Mouse (Mus musculus) midbrain, embryonic 16.5 days (tissue): ENCODE results near the gene Gdf15. TPM values are rescaled to one million over a fixed set of nuclear protein-coding genes. Genes with fewer than 3 reads are reported as not detected.
"Not testable (repeated sequence)": the region's sequence is repeated elsewhere in the genome, so short reads cannot be mapped to it uniquely, and the experiment has no call there.

ENCODE experiments used
- ATAC-seq: fragments of 200-750 bp; cut with Nextera tagmentation; 2 replicates; pipeline ENCODE4 v1.8.0; 2017; ENCODE audit warnings: moderate TSS enrichment
- H3K27ac ChIP-seq: fragments of 300-500 bp; sonication (generic); 2 replicates; pipeline ENCODE4 v1.5.1; 2014; ENCODE audit warnings: mild to moderate bottlenecking, low read length, mixed read lengths
- H3K27me3 ChIP-seq: fragments of 300-500 bp; sonication (generic); 2 replicates; pipeline ENCODE4 v1.6.1; 2014; ENCODE audit warnings: low read depth, low read length, mixed read lengths; ENCODE audit not compliant: control insufficient read depth, insufficient read depth
- H3K36me3 ChIP-seq: fragments of 300-500 bp; sonication (generic); 2 replicates; pipeline ENCODE4 v1.6.1; 2014; ENCODE audit warnings: mild to moderate bottlenecking, low read length, moderate library complexity, mixed read lengths; ENCODE audit not compliant: control insufficient read depth, insufficient read depth
- H3K4me1 ChIP-seq: fragments of 300-500 bp; sonication (generic); 2 replicates; pipeline ENCODE4 v1.6.1; 2014; ENCODE audit warnings: mild to moderate bottlenecking, low read length, mixed read lengths; ENCODE audit not compliant: control insufficient read depth, insufficient read depth
- H3K4me2 ChIP-seq: fragments of 300-500 bp; sonication (generic); 2 replicates; pipeline ENCODE4 v1.6.1; 2014; ENCODE audit warnings: mild to moderate bottlenecking, low read length, mixed read lengths
- H3K4me3 ChIP-seq: fragments of 300-500 bp; sonication (generic); 2 replicates; pipeline ENCODE4 v1.5.1; 2014; ENCODE audit warnings: low read depth, mild to moderate bottlenecking, low read length, moderate library complexity, mixed read lengths
- H3K9ac ChIP-seq: fragments of 300-500 bp; sonication (generic); 2 replicates; pipeline ENCODE4 v1.6.1; 2014; ENCODE audit warnings: low read depth, low read length, mixed read lengths
- H3K9me3 ChIP-seq: fragments of 300-500 bp; sonication (generic); replicated peaks from 2 replicates; pipeline ENCODE4 v1.6.1; 2014; ENCODE audit warnings: mild to moderate bottlenecking, low read length, mixed read lengths; ENCODE audit not compliant: control insufficient read depth, poor library complexity, severe bottlenecking
- WGBS: fragments of 180-500 bp; shearing (Covaris S2); extraction: QIAGEN DNeasy Blood & Tissue Kit; methylation state at CpG from one replicate; pipeline ENCODE4 v1.1.7; 2014; 5-methylcytosine and 5-hydroxymethylcytosine counted together
- polyA plus RNA-seq: library from polyadenylated mRNA; unstranded; fragments of >200 nt; fragmentation: Nextera tagmentation; extraction: Ambion mirVana; gene quantifications from 2 replicates; pipeline ENCODE4 v1.2.1, GENCODE M21; 2015

Gdf15 gene
- polyA plus RNA-seq, 1 experiment from 2014 or later, result 0.39 TPM

DNA sequence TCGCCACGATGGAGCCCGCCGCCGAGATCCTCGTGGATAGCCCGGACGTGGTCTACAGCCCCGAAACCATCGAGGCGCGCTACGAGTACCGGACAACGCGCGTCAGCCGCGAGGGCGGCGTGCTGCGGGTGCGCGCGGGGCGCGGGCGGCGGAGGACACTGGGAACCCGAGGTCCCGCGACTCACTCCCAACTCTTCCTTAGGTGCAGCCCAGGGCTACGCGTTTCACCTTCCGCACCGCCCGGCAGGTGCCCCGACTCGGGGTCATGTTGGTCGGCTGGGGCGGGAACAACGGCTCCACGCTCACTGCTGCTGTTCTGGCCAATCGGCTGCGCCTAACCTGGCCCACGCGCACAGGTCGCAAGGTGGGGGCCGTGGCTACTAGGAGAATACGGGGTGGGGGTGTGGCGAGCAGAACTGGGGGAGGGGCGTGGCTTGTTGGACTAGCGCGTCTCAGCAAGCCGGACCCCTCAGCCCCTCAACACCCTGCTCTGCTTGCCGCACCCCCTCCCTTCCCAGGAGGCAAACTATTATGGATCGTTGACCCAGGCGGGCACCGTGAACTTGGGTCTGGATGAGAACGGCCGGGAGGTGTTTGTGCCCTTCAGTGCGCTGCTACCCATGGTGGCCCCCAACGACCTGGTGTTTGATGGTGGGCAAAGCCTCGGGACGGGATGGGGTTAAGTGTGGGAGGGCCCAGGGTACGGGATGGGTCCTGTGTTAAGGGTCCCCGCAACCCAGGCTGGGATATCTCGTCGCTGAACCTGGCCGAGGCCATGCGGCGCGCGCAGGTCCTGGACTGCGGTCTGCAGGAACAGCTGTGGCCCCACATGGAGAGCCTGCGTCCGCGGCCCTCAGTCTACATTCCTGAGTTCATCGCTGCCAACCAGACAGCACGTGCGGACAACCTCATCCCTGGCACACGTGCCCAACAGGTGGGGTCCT lies 37.4 kb downstream of the Gdf15 start:
- no peaks in the 10 kb centered on the region; the same call in 1 of the 2 replicates for H3K27me3 ChIP-seq
- H3K4me2 ChIP-seq, result peak overlapping the region; percentile 71
- peak overlapping the region; percentile 67 for H3K27ac ChIP-seq
- H3K9ac ChIP-seq, result peak overlapping the region; percentile 70
- WGBS, result 10% methylated on average over 81 of the region's 82 CpGs
- H3K4me3 ChIP-seq, result peak overlapping the region; percentile 56
- ATAC-seq, result peak; percentile 41
- H3K9me3 ChIP-seq, result no peaks in the 10 kb centered on the region
- peaks cover 15% of the 10 kb centered on the region; the same call in 1 of the 2 replicates for H3K36me3 ChIP-seq
- H3K4me1 ChIP-seq, result peaks cover 28% of the 10 kb centered on the region

DNA sequence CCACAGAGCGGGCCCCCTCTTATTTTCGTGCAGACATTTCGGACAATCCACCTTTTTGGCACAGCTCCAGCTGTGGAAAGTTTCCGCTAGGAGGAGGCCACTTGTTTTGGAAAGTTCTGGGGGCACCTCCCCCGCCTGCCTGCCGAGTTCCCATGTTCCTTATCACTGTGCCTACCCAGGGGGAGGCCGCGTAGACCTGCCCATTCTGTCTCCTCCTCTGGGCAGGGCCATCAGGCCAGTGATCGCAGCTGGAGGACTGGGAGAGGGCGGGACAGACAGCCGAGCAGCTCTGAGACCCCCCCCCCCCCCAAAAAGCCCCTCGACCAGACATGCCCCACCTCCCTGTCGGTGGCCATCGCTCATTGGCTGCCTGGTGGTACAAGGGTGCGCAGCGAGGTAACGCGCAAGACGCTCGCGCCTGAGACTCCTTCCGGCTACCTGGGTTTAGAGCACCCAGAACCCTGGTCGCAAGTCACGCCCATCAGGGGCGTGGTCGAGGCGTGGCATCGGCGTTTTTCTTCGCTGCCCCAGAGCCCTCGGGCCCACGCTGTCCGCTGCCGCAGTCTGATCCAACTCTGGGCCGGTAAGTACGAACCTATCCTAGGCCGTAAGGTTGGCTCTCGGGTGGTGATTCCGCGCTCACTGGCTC lies 38.2 kb downstream of the Gdf15 start, which contains the start of gene Isyna1:
TSS of gene Isyna1 (plus strand) at position 413 of the 649 bp plus-strand sequence.
- H3K4me3 ChIP-seq, result peak within 1 kb of the TSS; percentile 56
- H3K4me2 ChIP-seq, result peak within 1 kb of the TSS; percentile 71
- H3K36me3 ChIP-seq, result peaks cover 17% of the 10 kb centered on the region; the same call in 1 of the 2 replicates
- peak within 1 kb of the TSS; percentile 70 for H3K9ac ChIP-seq
- H3K4me1 ChIP-seq, result peaks cover 28% of the 10 kb centered on the region
- H3K27ac ChIP-seq, result peak within 1 kb of the TSS; percentile 67
- H3K27me3 ChIP-seq, result no peaks in the 10 kb centered on the region; the same call in 1 of the 2 replicates
- under 1% methylated on average over 38 of the region's 40 CpGs for WGBS
- no peaks in the 10 kb centered on the region for H3K9me3 ChIP-seq
- ATAC-seq, result peak; percentile 84

- H3K4me2 ChIP-seq, result peak overlapping the region; percentile 71; the same call in 1 of the 2 replicates
- no peak overlapping the region for H3K4me3 ChIP-seq
- WGBS, result 55% methylated on average over 8 of the region's 8 CpGs
- H3K9me3 ChIP-seq, result no peaks in the 10 kb centered on the region
- peaks cover 20% of the 10 kb centered on the region; the same call in 1 of the 2 replicates for H3K36me3 ChIP-seq
- 0 out of 2 replicates have a peak overlapping the region, but pooled peaks have one; percentile 46 for H3K27ac ChIP-seq
- ATAC-seq, result no peak
- H3K27me3 ChIP-seq, result no peaks in the 10 kb centered on the region; the same call in 1 of the 2 replicates
- peak overlapping the region; percentile 7; the same call in 1 of the 2 replicates for H3K9ac ChIP-seq
- H3K4me1 ChIP-seq, result peaks cover 21% of the 10 kb centered on the region
Measured at GRCm38 (mm10) chr8:70593173-70593572, 39.1 kb downstream of the Gdf15 start.

DNA sequence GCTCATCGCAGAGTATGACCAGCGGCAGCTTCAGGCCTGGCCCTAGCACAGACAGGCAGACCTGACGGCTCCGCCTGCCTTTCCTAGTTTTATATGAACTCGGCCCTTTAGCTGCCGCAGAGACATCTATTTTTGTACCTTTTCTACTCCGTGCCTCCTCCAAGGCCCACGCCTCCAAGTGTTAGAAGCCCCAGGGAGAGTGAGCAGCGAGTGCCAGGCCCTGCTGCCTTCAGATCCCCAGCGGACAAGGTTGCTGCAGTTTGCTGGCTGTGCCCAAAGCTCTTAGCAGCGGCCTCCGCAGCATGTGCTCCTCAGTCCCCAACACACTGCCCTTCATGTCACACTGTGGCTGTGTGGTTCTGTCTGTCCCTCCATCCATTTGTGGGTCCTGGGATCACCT lies 40.7 kb downstream of the Gdf15 start:
- peaks cover 13% of the 10 kb centered on the region for H3K4me1 ChIP-seq
- ATAC-seq, result no peak
- H3K27ac ChIP-seq, result no peak overlapping the region
- WGBS, result 87% methylated on average over 12 of the region's 12 CpGs
- H3K9ac ChIP-seq, result no peak overlapping the region
- H3K4me3 ChIP-seq, result no peak overlapping the region
- no peaks in the 10 kb centered on the region; the same call in 1 of the 2 replicates for H3K27me3 ChIP-seq
- H3K9me3 ChIP-seq, result no peaks in the 10 kb centered on the region
- H3K4me2 ChIP-seq, result no peak overlapping the region
- H3K36me3 ChIP-seq, result peaks cover 20% of the 10 kb centered on the region; the same call in 1 of the 2 replicates

DNA sequence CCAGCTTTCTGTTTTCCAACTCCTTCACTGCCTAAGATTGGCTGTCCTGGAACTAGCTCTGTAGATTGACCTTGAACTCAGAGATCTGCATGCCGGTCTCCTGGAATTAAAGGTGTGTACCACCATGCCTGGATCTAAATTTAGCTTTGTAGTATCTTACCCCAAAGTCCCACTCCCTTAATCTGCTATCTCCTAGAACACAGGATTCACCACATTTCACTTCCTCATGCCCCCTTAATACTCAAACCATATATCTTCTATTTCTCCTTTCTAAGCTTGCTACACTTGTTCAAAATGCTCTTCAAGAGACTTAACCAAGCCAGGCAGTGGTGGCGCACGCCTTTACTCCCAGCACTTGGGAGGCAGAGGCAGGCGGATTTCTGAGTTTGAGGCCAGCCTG lies 44.3 kb downstream of the Gdf15 start:
- 96% methylated on average over 4 of the region's 4 CpGs for WGBS
- not testable (repeated sequence) for H3K4me2 ChIP-seq, H3K4me3 ChIP-seq, ATAC-seq, H3K4me1 ChIP-seq, H3K27ac ChIP-seq, H3K27me3 ChIP-seq, H3K9me3 ChIP-seq, H3K9ac ChIP-seq
- peaks cover 35% of the 10 kb centered on the region for H3K36me3 ChIP-seq

- Histone ChIP-seq H3K27ac (no peak overlapping the region), H3K36me3 (peaks cover 42% of the 10 kb centered on the region), H3K9me3 (no peaks in the 10 kb centered on the region), H3K4me1 (no peaks in the 10 kb centered on the region), H3K4me2 (no peak overlapping the region), H3K9ac (no peak overlapping the region), H3K27me3 (no peaks in the 10 kb centered on the region), H3K4me3 (no peak overlapping the region)
- WGBS, result 43% methylated on average over 7 of the region's 7 CpGs
- ATAC-seq, result peak; percentile 62
Measured at GRCm38 (mm10) chr8:70585258-70585652, 47.0 kb downstream of the Gdf15 start.

DNA sequence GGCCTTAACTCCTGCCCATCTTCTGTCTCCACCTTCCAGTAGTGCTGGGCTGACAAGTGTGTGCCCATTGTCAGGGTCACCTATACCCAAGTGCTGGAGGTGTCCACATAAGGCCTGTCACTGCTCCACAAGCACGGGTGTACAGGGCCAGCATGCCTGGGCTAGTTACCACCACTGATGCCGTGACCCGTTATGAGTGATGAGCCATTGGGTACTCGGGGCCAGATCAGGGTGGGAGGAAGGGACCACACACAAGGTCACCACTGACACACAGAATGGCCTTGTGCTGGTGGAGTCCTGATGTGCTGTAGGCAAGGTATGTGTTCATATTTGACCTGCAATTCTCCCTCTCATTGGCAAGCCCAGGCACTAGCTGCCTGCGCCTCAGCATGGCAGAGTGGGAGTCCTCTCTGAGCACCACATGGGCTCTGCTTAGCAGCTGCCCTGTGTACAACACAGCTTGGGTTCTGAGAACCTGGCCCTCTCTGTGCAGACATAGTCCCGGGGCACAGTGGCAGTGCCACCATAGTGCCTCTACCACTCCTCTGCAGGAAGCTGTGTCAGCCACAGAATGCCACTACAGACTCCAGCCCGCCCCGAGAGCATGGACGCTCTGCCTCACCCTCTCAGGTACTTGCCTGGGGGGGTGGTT lies 47.5 kb downstream of the Gdf15 start:
- WGBS, result 92% methylated on average over 9 of the region's 9 CpGs
- peak; percentile 36; the same call in 1 of the 2 replicates for ATAC-seq
- no peak overlapping the region for H3K9ac ChIP-seq
- no peaks in the 10 kb centered on the region for H3K27me3 ChIP-seq
- peaks cover 42% of the 10 kb centered on the region for H3K36me3 ChIP-seq
- no peaks in the 10 kb centered on the region for H3K4me1 ChIP-seq
- no peaks in the 10 kb centered on the region for H3K9me3 ChIP-seq
- no peak overlapping the region for H3K4me3 ChIP-seq
- H3K4me2 ChIP-seq, result no peak overlapping the region
- no peak overlapping the region for H3K27ac ChIP-seq

- Histone ChIP-seq H3K27me3 (no peaks in the 10 kb centered on the region), H3K9me3 (no peaks in the 10 kb centered on the region), H3K4me2 (no peak overlapping the region), H3K4me1 (no peaks in the 10 kb centered on the region), H3K9ac (no peak overlapping the region), H3K36me3 (peaks cover 43% of the 10 kb centered on the region), H3K4me3 (no peak overlapping the region), H3K27ac (no peak overlapping the region)
- ATAC-seq, result no peak
- 93% methylated on average over 18 of the region's 18 CpGs for WGBS
Measured at GRCm38 (mm10) chr8:70583476-70584387, 48.5 kb downstream of the Gdf15 start.
